Mouse (Mus musculus): Measurements from ENCODE around the gene Phb2.

Phb2 gene

DNA sequence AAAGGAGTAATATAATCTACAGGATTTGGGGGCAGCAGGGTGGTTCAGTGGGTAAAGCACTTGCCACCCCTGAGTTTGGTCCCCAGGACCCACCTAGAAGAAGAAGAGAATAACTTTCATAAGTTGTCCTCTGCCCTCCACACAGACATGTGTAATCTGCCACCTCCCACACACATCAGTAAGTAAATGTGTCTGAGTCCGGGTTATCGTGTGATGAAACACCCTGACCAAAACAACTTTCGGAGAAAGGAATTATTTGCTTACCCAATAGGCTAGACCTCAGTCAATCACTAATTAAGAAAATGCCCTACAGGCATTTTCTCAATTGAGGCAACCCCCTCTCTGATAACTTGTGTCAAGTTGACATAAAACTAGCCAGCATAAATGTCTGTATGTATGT is 21.6 kb upstream of the Phb2 start:
- DNase-seq (ENCODE audit: low spot score in 2 of 2), result no peak

DNA sequence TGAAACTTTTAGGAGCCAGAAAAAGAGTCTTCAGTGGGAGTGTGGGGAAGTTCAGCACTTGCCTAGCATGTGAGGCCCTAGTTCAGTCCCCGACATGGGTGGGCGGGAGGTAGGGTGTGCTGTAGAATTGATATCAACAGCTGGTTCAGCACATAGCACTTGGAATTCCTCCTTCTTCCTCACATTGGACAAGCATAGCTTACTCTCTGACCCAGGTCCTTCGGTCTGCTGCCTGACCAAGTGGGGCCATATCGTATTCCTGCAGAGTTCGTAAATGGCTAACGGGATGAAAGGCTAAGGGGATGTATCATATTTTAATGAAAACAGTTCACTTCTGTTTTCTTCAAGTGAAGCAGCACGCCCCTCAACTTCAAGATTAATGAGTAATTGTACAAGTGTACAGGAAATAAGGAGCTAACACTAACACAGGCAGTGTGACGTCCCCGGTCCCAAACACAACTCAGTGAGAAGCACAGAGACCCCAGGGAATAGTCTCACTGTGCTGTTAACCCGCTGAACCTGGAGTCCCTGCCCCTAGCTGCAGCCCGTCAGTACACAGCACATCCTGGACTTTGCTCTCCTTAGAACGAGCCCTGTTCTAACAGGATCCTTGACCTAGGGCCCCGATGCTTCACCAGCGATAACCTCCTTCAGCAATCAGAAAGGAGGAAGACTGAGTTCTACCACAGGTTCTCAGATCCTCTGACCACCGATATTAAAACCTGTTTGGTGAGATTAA is 18.7 kb upstream of the Phb2 start:
- DNase-seq (ENCODE audit: low spot score in 2 of 2), result no peak

DNA sequence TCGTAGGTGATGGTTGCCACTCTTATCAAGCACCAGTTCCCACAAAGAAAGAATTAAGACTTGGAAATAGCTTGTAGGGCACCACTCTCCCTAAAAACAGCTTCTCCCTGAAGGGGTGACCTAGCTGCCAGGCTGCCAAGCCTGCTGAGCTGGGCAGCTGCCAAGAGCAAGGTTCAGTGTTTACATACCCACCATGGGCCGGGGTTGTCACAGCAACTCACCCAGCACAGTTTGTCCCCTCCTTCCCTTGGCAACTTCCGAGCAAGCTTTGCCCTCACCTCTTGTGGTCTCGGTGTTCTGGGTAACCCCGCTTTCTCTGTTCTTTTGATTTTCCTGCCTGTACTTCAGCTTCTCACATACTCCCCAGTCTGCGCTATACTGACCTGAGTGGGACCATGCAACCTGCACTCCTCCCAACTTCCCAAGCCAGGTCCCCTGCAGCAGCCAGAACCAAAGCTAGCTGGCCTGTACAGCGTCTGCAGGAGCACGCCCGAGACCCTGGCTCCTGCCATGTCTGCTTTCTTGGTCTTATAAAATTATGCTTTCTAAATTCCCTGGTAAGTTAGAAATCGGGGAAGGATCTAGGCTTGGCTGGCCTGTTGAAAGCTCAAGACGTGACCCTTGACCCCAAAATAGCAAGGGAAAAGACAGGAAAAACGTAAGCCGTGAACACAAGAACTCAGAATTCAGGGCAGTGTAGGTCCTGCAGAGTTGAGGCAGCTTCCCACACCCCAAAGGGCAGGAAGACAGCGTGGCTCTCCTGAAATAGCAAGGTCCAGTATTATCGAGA is 17.8 kb upstream of the Phb2 start:
- peak in 1 of 2 experiments; percentile 45 for DNase-seq (ENCODE audit: low spot score in 2 of 2)

GRCm38 (mm10) chr6:124696441-124697150 is 15.5 kb upstream of the Phb2 start:
- no peak for DNase-seq (ENCODE audit: low spot score in 2 of 2)

DNA sequence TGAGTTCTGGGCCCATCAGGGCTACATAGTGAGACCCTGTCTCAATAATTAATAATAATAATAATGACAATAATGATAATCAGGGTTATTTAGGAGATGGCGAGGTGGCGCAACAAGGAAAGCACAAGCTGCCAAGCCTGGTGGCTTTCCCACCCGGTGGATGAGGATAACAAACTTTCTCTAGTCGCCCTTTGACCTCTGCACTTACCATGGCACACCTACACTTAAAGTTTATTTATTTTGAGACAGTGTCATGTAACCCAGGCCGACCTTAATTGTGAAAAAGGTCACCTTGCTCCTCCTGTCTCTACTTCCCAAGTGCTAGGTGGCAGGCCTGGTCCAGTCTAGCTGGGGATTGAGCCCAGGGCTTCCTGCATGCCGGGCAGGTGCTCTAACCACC is 13.4 kb upstream of the Phb2 start:
- no peak for DNase-seq (ENCODE audit: low spot score in 2 of 2)

GRCm38 (mm10) chr6:124699366-124699765 is 12.8 kb upstream of the Phb2 start:
- DNase-seq (ENCODE audit: low spot score in 2 of 2), result no peak

DNA sequence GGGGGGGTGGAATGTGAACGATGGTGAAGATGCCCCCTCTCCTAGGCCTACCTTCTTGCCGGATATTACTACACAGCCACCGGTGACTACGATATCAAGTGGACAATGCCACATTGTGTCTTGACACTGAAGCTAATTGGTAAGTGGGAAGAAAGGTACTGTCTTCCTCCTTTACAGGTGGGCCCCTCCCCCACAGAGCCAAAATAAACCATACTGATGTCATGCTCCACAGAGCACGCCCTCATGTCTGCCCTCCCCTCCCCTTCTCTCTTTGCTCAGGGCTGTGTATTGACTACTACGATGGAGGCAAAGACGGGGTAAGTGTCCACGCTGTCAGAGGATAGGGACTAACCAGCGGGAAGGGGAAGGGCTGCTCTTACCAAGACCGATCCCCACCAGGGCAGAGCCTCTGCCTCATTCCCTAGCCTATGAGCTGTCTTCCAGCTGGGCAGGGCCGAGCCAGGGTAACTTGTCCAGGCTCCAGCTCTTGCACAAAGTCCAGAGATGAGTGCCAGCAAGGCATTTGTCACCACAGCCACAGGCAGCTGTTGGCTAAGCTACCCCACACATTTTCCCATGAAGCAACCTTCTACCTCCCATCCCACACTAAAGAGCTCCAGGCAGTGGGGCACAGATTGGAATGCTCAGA is 12.1 kb upstream of the Phb2 start:
- DNase-seq (ENCODE audit: low spot score in 2 of 2), result peak in 1 of 2 experiments; percentile 32

- no peak for DNase-seq (ENCODE audit: low spot score in 2 of 2)
Observed at GRCm38 (mm10) chr6:124701338-124701737, 10.8 kb upstream of the Phb2 start.

DNA sequence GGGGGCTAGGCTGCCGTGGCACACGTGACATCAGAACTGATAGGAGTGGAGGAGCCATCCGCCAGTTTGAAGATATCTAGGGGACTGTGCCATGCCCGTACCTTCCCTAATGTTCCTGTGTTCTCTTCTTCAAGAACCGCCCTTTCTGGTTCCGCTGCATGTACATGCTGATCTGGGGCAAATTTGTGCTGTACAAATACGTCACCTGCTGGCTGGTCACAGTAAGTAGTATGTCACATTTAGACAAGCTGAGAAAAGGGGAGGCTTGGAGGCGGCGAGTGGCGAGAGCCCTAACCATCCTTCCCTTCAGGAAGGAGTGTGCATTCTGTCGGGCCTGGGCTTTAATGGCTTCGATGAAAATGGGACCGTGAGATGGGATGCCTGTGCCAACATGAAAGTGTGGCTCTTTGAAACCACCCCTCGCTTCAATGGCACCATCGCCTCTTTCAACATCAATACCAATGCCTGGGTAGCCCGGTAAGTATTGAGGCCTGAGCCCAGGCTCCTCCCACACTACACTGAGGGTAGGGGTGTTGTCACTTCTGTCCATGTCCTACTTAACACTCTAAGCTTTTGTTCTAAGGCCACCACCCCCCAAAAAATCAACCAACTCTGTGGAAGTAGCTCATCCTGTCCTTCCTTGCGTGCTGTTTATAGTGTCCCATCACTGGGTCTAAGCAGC is 9.9 kb upstream of the Phb2 start:
- DNase-seq (ENCODE audit: low spot score in 2 of 2), result no peak

DNA sequence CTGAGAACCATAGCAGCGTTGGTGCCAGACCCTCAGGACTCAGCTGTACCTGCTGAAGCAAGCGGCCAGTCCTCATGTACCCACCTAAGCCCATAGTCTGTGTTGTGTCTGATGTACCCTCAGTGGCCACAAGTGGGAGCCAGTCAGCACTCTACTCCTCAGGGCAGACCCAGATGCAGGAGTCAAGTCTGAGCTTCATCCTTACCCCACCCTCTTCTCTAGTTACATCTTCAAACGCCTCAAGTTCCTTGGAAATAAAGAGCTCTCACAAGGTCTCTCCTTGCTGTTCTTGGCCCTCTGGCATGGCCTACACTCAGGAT is 9.4 kb upstream of the Phb2 start:
- peak; percentile 53 to 78 for DNase-seq (ENCODE audit: low spot score in 2 of 2)

DNA sequence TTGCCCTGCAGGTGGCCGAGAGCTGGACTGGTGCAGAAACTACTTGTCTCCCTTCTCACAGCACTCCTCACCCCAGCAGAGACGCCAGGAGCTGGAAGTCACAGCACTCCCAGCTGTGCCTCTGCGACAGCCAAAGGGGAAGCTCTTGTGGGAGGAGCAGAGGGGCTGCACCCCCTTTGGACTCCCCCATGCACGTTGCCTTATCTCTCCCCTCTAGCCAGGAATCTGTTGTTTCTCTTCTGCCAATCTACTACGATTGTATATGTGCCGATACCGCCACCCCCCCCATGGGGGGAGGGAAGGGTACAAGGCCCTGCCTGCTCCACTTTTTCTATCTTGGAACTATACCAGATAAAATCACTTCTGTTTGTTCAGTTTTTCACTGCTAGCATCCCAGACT is 8.3 kb upstream of the Phb2 start:
- no peak for DNase-seq (ENCODE audit: low spot score in 2 of 2)

- no peak for DNase-seq (ENCODE audit: low spot score in 2 of 2)
Observed at GRCm38 (mm10) chr6:124704417-124704816, 7.7 kb upstream of the Phb2 start.

GRCm38 (mm10) chr6:124706061-124706627 is 6.0 kb upstream of the Phb2 start:
- no peak for DNase-seq (ENCODE audit: low spot score in 2 of 2)

DNA sequence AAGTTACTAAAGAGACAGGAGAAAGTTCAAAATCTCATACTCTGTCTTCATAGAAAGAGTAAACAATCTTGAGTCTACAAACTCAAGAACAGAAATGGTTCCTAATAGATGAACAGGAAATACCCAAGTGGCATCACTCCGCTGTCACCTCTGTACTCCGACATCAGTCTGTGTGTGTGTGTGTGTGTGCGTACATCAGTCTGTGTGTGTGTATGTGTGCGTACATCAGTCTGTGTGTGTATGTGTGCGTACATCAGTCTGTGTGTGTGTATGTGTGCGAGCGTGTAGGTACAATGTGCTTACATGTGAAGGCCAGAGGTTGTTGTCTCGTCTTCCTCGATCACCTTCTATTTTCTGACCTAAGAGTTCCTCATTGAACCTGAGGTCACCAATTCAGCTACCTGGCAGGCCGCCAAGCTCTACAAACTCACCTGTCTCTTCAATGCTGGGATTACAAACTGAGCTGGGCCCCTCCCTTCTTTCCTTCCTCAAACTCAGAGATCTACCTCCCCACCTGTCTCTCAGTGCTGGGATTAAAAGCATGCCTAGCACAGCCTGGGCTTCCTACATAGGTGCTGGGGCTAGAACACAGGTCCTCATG is 3.7 kb upstream of the Phb2 start:
- no peak for DNase-seq (ENCODE audit: low spot score in 2 of 2)

DNA sequence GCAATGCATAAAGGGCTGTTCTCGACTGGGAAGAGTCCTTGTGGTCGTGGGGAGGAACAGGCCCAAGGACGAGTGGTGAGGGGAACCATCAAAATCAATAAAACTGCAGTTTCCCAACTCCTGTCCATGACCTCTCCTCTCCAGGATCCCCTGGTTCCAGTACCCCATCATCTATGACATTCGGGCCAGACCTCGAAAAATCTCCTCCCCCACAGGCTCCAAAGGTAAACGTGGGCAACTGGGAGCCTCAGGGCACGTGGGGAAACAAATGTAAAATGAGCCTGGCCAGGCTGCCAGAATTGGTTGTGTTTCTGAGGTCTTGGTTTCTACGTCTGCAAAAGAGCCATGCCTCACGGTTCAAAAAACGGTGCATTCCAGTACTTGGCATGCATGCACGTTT is 782 bp downstream of the Phb2 start:
- no peak for DNase-seq (ENCODE audit: low spot score in 2 of 2)

DNA sequence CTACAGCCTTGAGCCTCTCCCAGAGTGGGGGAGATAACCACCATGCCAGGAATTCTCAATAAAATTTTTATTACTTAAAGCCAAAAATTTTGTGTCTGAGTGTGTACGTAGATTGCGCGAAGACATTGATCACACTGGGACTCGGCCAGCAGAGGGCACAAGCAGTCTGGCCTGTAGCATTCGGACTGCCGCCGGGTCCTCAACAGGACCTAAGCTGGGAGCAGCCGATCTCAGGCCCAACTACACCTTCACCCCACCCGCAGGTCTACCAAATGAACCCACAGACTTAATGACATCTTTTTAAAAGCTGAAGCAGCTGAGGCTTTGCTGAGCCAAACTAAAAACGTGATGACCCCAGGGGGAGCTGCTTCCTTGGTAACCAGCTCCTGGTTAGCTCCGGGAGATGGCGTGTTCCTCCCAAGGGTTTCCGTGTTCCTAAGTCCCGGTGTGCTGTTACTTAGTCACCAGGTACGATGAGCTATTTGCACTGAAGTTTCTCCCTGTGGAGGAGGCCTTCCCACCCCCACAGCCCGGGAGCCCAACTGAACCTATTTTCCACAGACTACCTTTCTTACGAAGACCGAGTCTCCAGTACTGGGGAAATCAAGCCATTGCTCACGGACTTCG is 4.8 kb downstream of the Phb2 start:
- DNase-seq (ENCODE audit: low spot score in 2 of 2), result no peak

DNA sequence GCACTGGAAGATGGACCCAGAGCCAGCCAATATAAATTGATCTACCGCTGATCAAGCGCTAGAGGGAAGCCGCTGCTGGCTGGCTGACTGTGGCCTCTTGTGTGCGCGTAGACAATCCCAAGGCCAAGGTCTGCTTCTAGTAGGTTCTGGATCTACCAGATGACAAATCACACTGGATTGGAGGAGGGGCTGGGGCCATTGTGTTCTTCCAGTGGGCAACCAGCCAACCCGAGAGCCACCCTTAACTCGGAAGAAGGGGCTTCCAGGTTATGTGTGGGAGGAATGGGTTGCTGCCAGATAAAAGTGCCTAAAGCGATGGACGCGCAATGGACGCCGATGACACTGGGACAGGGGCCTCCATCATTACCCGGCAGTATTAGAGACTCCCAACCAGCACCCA is 5.8 kb downstream of the Phb2 start:
- no peak for DNase-seq (ENCODE audit: low spot score in 2 of 2)

GRCm38 (mm10) chr6:124718703-124719102 is 6.6 kb downstream of the Phb2 start:
- DNase-seq (ENCODE audit: low spot score in 2 of 2), result no peak

- no peak for DNase-seq (ENCODE audit: low spot score in 2 of 2)
Observed at GRCm38 (mm10) chr6:124719354-124719978, 7.3 kb downstream of the Phb2 start.

GRCm38 (mm10) chr6:124720904-124721303 is 8.8 kb downstream of the Phb2 start:
- no peak for DNase-seq (ENCODE audit: low spot score in 2 of 2)
